Mouse (Mus musculus) thymus, postnatal 25 days (tissue): ENCODE results near the gene Tecpr1.

Experiments
- DNase-seq: peaks from one replicate; pipeline ENCODE4 v3.0.0; 2022

Gene Tecpr1

DNA sequence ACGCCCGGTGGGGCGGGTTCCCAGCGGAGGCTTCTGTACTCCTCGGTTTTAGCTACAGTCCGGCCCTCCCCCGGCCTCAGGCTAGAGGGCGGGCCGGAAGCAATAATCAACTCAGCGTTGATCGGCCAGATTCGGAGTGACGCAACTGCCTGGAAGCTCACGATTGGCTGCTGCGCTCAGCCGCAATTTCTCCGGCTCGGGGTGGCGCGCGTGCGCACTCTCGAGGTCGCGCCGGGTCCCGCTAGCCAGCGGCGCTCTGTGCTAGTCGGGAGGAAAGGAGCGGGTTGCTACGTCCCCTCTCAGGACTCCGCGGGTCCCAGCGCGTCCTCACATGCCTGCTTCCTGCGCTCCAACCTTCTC is at the start of gene Tecpr1:
TSS of gene Tecpr1 (minus strand) at position 113 of the 360 bp plus-strand sequence.
- DNase-seq, result peak; percentile 94

DNA sequence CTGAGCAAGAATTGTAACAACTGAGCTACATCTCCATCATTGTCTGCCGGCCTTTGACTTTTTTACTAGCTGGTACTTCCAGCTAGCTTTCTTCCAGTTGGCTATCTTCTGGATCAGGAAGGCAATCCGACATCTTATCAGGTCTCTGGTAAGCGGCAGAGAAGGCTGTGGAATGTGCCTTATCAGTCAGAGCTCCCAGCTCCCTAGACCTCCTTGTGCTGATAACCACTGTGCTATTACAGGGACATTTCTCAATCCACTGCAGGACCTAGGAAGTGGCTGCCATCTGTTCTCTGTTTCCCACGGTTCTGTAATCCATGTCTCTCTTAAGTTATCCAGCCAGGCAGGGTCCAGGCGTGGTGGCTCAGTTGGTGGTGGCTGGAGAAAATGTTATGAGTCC is 48.4 kb upstream of the Tecpr1 start:
- no peak for DNase-seq

- DNase-seq, result no peak
Observed at GRCm38 (mm10) chr5:144271118-144271517, 47.7 kb upstream of the Tecpr1 start.

DNA sequence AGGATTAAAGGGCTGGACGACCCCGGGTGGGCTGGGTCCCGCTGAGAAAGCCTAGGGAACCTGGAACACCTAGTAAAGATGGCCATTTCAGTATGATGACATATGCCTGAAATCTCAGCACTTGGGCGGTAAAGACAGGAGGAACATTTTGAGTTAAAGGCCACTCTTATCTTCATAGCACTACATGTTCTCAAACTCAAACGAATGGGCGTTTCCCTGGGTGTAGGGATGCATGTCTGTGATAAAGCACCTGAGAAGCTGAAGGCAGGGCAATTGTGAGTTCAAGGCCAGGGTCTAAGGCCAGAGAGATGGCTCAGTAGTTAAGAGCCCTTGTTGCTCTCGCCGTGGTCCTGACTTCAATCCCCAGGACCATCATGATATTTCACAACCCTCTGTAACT is 47.0 kb upstream of the Tecpr1 start:
- no peak for DNase-seq

DNA sequence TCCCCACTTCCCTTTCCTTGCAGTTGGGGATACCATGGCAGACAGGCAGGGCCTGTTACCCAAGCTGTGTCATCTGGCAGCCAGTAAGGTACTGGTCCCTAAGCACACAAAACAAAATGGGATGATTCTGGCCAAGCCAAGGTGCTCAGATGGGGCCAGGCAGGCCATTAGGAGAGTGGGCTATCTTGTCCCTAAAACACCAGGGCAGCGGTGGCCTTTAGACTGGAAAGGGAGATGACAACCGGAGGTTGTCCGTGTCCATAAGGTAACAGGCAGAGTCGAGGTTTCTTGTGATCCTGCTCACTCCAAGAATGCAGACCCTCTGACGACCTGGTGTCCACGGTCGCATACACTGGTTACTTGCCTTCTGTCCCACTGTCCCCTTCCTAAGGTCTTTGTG is 46.5 kb upstream of the Tecpr1 start:
- DNase-seq, result no peak

DNA sequence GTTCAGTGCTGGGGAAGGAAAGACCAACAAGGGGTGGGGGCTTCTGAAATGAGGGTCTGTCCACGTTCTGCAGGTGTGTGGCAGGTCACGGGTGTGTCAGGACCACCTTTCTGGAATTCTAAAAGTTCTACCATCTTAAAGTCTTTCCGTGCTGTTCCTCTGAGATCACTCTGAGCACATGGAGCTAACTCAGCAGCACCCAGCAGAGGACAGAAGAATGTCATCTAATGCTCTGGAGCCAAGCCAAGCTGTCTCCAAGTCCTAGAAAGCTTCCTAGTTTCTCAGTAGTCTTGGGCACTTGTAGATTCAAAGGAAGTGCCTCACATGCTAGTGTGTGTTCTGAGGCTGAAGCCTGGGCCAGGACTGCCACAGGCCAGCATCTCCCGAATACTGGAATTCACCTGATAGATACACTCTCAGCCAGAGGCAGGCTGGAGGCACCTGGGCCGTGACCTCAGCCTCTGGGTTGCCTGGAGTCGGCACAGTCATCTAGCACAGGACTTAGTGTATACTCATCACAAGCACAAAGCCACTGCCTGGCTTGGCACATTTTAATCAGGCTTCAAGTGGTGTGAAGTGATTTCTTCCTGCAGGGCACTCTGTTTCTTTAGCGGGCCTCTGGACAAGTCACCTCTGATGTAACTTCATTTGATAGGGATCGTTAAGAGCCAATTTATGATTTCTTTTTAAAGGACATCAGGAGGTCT is 44.3 kb upstream of the Tecpr1 start:
- no peak for DNase-seq

DNA sequence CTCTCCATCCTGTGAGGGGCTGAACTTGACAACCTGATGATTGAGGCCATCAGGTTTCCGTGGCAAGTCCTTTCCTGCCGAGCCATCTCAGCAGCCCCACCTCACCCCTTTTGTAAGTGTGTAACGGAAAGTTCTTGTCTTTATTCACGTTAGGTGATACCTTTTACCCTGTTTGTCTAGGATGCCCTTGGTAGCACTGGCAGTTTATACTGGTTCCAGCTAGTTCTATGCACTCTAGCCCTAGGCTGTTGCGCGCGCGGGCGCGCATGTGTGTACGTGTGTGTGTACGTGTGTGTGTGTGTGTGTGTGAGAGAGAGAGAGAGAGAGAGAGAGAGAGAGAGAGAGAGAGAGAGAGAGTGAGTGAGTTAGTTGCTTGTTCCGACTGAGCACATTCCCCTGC is 40.1 kb upstream of the Tecpr1 start:
- DNase-seq, result no peak

GRCm38 (mm10) chr5:144263082-144263481 is 39.7 kb upstream of the Tecpr1 start:
- no peak for DNase-seq

- DNase-seq, result no peak
Observed at GRCm38 (mm10) chr5:144261829-144262228, 38.4 kb upstream of the Tecpr1 start.

GRCm38 (mm10) chr5:144261309-144261708 is 37.9 kb upstream of the Tecpr1 start:
- DNase-seq, result no peak

- no peak for DNase-seq
Observed at GRCm38 (mm10) chr5:144260464-144260863, 37.0 kb upstream of the Tecpr1 start.

- no peak for DNase-seq
Observed at GRCm38 (mm10) chr5:144259228-144259627, 35.8 kb upstream of the Tecpr1 start.

- no peak for DNase-seq
Observed at GRCm38 (mm10) chr5:144258687-144259086, 35.3 kb upstream of the Tecpr1 start.

GRCm38 (mm10) chr5:144258131-144258611 is 34.8 kb upstream of the Tecpr1 start:
- DNase-seq, result no peak

GRCm38 (mm10) chr5:144257451-144258110 is 34.2 kb upstream of the Tecpr1 start:
- DNase-seq, result peak; percentile 27

GRCm38 (mm10) chr5:144256888-144257287 is 33.5 kb upstream of the Tecpr1 start:
- no peak for DNase-seq

GRCm38 (mm10) chr5:144256541-144256870 is 33.1 kb upstream of the Tecpr1 start:
- DNase-seq, result no peak

DNA sequence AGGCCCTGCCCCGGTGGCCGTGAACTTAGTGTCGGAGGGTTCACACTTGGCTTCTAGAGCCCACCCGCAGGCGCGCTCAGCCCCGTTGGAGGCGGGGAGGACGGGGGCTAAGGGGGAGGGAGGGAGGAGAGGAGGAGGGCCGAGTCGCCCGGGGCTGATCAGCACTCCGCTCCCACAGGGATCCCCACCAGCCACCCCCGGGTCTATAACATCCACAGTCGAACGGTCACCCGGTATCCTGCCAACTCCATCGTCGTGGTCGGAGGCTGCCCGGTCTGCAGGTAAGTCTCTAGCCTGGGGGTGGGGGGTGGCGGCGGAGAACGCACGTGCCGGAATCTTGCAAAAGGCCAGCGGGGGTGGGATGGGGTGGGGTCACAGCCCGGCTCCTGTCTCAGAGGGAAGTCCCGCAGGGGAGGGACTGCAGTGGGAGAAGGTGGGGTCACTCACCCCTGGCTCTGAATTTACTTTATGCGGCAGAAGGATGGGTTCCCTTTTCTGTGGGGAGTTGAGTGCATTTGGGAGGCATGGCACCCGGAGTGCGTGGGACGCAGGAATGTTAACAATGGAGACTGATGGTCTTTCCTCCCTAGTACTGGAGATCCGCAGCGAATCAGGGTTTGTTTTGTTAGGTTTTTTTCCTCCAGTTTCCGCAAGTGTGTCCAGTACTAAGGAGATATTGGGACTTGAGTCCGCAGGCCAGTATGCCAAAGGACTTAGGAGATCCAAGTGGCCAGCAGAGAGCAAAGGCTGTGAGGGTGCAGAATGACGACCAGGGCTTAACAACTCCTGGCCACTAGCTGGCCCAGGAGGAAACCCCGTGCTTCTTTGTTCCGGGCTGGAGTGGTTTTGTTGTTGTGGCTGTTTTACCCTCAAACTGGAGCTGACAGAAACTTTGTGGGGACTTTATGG is 32.5 kb upstream of the Tecpr1 start:
- peak; percentile 44 for DNase-seq

GRCm38 (mm10) chr5:144254811-144255631 is 31.6 kb upstream of the Tecpr1 start:
- peak; percentile 82 for DNase-seq

DNA sequence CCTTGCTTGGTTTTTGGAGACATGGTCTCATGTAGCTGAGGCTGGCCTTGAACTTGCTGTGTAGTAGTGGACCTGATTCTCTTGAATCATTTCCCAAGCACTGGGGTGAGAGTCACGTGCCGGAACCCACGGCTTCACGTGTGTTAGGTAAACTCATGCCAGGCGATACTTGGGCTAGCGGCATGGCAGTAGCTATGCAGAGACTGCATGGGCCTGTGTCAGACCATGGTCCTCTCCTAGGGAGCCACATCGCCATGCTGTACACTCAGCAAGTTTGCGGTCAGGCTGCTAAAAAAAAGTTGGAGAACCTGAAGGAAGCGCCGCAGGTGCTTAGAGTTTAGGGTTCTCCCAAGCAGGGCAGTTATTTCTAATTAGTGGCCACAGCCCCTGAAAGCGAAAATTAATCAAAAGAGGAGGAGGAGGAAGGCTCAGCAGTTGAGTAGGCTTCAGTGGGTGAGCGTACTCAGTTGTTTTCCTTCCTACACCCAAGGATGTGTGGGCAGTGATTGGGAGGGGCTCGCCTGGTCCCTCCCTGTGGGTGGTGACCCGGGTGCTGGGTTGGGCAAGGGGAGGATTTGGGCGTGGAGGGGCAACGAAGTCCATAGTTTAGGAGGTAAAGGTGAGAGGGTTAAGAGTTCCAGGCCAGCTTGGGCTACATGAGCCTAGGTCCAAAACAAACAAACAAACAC is 30.9 kb upstream of the Tecpr1 start:
- peak; percentile 38 for DNase-seq

GRCm38 (mm10) chr5:144253212-144253611 is 29.8 kb upstream of the Tecpr1 start:
- DNase-seq, result no peak
